Mouse (Mus musculus) stomach, adult 2 months (tissue): ENCODE measurements around the gene Trp53i13. TPM values are rescaled to one million over a fixed set of nuclear protein-coding genes. Genes with fewer than 3 reads are reported as not detected.

ENCODE experiments used
- polyA plus RNA-seq: library from polyadenylated mRNA; depleted of rRNA; stranded (reverse); fragments of >200 nt; gene quantifications from 2 replicates; pipeline ENCODE4 v1.2.3, GENCODE M21; 2012; rRNA removed

Gene Trp53i13
- polyA plus RNA-seq, result 13.9 and 21.6 TPM in 2 replicates

DNA sequence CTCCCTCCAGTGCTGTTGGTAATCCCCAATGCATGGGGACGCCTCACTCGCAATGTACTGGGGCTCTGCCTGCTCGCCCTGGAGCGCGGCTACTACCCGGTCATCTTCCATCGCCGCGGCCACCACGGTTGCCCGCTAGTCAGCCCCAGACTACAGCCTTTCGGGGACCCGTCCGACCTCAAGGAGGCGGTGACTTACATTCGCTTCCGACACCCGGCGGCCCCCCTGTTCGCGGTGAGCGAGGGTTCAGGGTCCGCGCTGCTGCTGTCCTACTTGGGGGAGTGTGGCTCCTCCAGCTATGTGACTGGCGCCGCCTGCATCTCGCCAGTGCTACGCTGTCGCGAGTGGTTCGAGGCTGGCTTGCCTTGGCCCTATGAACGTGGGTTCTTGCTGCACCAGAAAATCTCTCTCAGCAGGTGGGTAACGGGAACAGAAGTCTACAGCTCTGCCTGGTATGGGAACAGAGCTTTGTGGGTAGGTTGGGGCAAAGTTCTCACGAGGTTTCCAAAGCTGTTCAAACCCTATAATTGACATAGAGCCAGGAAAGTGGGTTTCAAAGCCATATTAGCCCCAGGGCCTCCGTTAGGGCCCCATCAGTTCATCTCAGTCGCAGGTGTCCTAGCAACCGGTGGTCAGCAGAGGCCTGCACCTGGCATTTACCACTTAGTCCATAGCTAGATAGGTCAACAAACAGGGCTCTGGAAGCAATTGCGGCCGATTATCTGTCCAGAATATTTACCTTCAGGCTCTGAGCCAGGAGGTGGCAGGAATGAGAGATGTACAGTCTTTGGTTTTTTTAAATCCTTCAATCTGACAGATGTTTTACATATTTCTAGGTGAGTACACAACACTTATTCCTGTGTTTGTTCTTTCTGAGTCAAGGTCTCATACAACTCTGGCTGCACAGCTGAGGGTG is at the start of gene Trp53i13:
TSS of gene Trp53i13 (minus strand) at position 344 of the 916 bp plus-strand sequence.

DNA sequence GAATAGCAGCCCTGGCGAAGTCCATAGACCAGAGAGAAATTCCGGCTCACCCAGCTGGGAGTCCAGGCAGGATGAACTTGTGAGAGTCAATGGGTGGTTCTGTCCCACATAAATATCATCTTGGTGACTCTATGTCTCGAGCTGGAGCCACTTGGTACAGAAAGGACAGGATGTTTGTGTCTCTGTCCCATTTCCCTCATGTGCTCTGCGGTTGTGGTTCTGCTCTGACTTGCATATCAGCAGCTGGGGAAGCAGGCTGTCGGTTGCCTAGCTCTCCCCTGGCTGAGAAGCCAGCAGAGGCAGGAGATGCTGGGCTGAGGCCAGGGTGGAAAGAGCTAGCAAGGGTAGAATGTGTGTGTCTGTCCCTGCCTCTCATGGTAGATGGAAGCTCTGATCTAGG is 3.3 kb upstream of the Trp53i13 start, which contains the start of gene Gm10392:
TSS of gene Gm10392 (minus strand) at position 156 of the 400 bp plus-strand sequence.

DNA sequence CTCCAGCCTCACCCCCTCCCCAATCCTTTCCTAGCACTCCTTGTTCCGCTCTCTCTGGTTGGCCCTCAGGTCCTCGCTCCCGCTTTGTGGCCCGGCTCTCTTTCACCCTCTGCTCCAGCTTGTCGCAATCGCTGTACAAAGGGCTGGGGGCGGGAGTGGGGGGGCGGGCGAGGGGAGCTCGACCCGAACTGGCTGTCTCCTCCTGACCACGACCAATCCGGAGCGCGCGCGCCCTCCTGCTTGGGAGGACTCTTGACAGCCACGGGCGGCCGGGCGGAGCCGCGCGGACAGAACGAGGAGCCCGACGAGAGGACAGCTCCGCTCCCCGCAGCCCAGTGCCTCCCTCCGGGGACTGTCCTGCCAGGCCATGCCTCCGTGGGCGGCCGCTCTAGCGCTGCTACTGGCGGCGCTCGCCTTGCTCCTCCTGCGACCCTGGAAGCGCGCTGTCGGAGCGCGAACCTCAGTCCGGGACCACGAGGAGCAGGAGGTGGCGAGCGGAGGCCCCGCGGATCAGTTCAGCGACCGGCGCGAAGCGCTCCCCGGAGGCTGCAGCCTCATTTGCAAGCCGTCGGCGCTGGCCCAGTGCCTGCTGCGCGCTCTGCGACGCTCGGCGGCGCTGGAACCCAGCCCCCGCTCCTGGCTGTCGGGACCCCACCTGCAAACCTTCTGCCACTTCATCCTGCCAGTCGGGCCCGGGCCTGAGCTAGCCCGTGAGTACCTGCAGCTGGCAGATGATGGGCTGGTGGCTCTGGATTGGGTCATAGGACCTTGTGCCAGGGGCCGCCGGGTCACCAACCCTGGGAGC is 746 bp downstream of the Trp53i13 start, which contains the start of gene Abhd15:
TSS of gene Abhd15 (plus strand) at position 290 of the 805 bp plus-strand sequence.

DNA sequence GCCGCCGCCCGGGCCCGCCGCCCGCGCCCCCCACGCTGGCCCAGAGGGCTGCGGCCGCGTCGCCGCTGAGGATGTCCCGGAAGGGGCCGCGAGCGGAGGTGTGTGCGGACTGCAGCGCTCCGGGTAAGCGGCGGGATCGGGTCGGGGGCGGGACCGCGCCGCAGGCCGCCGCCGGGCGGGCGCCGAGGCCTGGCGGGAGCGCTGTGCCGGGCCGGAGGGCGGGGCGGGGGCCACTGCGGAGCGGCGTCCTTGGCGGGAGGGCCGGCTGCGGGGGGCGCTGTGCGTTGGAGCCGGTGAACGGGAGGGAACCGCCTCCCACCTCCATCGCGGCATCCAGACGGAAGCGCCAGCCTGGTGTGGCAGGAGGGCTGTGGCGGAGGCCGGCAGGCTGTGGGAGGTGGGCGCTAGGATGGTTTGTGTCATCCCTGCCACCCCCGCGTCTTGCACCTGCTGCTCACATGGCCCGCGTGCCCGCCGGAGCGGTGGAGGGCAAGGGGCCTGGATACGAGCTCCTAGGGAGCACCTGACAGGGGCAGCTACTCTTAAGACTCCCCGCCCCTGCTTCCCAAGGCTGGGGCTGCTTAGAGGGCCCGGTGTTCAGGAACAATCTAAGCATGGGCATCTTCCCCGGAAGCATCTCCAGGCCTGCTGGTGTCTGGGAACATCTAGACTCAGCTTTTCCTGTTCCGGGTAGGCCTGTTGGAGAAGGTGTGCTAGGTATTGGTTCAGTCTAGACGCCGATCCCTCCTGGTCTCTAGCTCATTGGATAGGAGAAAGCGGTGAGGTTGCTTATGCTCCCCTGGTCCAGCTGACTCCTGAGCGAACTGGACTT is 22.1 kb downstream of the Trp53i13 start, which contains the start of gene Git1:
TSS of gene Git1 (plus strand) at position 51 of the 832 bp plus-strand sequence.

DNA sequence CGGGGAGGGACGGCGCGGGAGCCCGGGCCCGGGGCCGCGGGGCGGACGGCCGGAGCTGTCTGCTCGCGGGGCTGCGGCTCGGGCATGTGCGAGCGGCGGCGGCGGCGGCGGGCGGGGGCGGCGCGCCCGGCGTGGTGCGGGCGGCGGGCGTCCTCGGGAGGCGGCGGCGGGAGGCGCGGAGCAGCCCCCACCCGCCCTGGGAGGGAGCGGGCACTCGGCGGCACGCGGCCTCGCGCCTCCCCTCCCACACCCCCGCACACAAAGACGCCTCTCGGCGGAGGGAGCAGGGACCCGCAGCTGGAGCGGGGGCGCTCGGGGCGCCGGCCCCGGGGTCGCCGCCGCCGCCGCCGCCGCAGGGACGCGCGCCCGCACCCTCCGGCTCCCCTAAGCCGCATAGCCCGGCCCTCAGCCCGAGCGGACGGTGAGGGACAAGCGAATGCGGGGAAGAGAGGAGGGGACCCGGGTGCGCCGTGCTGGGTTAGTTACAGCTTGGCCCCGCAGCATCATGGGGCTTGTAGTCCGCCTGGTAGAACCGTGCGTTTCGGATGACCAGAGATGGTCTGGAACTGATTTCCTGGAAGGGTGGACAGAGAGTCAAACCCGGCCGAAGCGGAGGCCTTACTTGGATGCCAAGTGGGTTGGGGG is 26.1 kb downstream of the Trp53i13 start, which contains the start of gene Ankrd13b:
TSS of gene Ankrd13b (minus strand) at position 88 of the 645 bp plus-strand sequence.

DNA sequence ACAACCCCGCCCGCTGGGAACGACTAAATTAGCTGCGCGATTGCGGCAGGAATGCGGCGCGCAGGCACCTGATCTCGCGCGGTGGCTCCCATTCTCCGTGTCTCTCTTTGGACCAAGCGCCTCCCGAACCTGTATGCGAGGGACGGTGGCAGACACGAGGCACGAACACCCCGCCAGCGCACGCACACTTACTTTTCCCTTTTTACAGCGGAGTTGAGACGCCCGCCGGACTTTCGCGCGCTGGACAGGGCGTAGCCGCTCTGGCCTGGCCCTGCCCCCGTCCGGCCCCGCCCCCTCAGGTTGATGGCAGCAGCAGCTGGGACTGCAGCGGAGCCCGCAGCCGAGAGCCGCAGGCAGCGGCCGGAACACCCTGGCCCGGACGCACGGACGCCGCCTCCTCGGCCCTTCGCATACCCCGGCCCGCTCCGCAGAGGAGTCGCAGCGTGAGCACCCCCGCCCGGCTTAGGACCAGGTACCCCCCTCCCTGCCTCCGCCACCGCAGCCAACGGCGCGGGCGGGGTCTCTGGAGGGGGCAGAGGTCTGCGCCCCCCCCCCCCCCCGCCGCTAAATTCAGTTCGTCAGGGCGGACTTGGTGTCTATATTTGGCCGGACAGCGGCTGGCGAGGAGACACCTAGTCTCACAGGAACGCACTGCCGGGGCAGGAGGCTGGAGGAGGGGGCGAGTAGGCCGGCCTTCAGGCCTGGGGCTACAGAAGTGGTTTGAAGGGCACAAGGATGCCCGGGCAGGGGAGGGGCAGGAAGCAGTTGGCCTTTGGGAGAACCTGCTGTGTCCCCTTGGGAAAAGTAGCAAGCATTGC is 53.3 kb downstream of the Trp53i13 start, which contains the start of gene Coro6:
TSS of gene Coro6 (plus strand) at position 129 of the 818 bp plus-strand sequence.

Other genes starting within 250 kb of the Trp53i13 start
- gene Coro6, start 53.6 kb downstream of the Trp53i13 start, polyA plus RNA-seq, result 3.1 and 5.0 TPM in 2 replicates
- gene Ankrd13b, start 26.3 kb downstream of the Trp53i13 start, polyA plus RNA-seq, result 16.4 and 19.9 TPM in 2 replicates
- 39.0 and 39.7 TPM in 2 replicates for gene Git1, start 22.4 kb downstream of the Trp53i13 start, polyA plus RNA-seq
- 0.57 and 1.5 TPM in 2 replicates for gene Abhd15, start 859 bp downstream of the Trp53i13 start, polyA plus RNA-seq
- not detected in 2 replicates for gene Gm10392, start 3.2 kb upstream of the Trp53i13 start, polyA plus RNA-seq
- 0.57 and 0.80 TPM in 2 replicates for gene Taok1, start 91.8 kb upstream of the Trp53i13 start, polyA plus RNA-seq
- 3.7 and 4.9 TPM in 2 replicates for gene Nufip2, start 170.2 kb upstream of the Trp53i13 start, polyA plus RNA-seq
- not detected in 2 replicates for gene Cryba1, start 209.3 kb upstream of the Trp53i13 start, polyA plus RNA-seq
- 65.6 and 67.6 TPM in 2 replicates for gene Myo18a, start 247.3 kb upstream of the Trp53i13 start, polyA plus RNA-seq